Mouse (Mus musculus) fibroblast of lung, adult 2 months (primary cell): Measurements from ENCODE around the gene Ankrd37.

Source experiments
- DNase-seq: peaks from one replicate; pipeline ENCODE4 v3.0.0-alpha.2; 2011; ENCODE audit warnings: low read depth

Gene Ankrd37

GRCm38 (mm10) chr8:45973988-45974505, 31.5 kb downstream of the Ankrd37 start:
- DNase-seq = no peak

GRCm38 (mm10) chr8:45970894-45971293, 34.6 kb downstream of the Ankrd37 start:
- no peak for DNase-seq

- DNase-seq = no peak
Observed at GRCm38 (mm10) chr8:45950622-45951021, 54.9 kb downstream of the Ankrd37 start.
